Mouse (Mus musculus): ENCODE results near the gene Snx22. TPM values are rescaled to one million over a fixed set of nuclear protein-coding genes. Genes with fewer than 3 reads are reported as not detected.
A peak's percentile ranks its signal among the peaks of the same experiment; 100 is the strongest.

The Snx22 gene
- polyA plus RNA-seq, 1 experiment from 2014 or later: 3.1 TPM

DNA sequence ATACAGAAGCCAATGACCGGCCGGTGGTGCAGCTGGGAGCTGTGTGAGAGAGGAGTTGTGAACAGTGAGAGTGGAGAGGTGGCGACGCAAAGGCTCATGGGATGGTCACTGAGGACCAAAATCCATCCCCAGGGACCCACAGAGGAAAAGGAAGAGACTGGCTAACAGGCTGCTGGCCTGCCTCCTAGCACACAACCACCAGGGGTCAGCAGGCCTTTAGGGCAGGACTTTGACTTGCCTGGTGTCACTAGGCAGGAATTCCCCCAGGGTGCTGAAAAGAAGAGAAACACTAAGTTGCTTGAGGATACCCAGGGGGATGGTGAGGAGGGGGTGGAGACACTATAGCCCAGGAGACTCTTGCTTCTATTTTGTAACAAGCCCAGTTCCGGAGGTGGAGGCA lies 2.0 kb downstream of the Snx22 start:
- H3K4me1 ChIP-seq: peaks cover 11% of the 10 kb centered on the region
- H3K4me2 ChIP-seq: no peak overlapping the region
- H3K27me3 ChIP-seq: peaks cover 50% of the 10 kb centered on the region
- H3K9ac ChIP-seq: no peak overlapping the region
- no peaks in the 10 kb centered on the region for H3K9me3 ChIP-seq (replicated peaks)
- peaks cover 48% of the 10 kb centered on the region for H3K36me3 ChIP-seq (ENCODE audit: poor library complexity, severe bottlenecking)
- no peak overlapping the region for H3K4me3 ChIP-seq
- ATAC-seq: no peak
- 24% methylated on average over 5 of the region's 5 CpGs for WGBS
- H3K27ac ChIP-seq: no peak overlapping the region

DNA sequence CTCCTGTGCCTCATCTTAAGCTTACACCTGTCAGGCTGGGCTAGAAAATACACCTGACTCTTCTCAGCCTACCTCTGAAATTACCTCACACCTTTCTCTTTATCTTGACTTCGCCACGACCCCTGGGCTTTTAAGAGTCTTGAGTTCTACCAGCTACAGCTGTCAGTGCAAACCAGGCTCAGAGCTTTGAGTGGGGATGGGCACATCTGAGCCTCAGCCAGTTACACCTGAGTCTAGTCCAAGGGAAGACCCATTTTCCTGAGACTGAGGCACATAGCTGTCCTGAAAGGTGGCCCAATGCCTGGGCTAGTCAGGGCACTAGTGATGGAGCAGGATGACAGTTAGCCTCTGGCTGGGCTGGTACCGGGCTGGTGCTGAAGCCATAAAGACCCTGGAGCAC lies 2.7 kb downstream of the Snx22 start:
- WGBS: 90% methylated on average over 3 of the region's 3 CpGs
- Histone ChIP-seq H3K27ac (no peak overlapping the region), H3K4me3 (no peak overlapping the region), H3K4me1 (peaks cover 12% of the 10 kb centered on the region), H3K9ac (no peak overlapping the region), H3K4me2 (no peak overlapping the region), H3K9me3 (replicated peaks) (no peaks in the 10 kb centered on the region), H3K27me3 (peaks cover 50% of the 10 kb centered on the region), H3K36me3 (ENCODE audit: poor library complexity, severe bottlenecking) (peaks cover 51% of the 10 kb centered on the region)
- ATAC-seq: no peak

- 91% methylated on average over 11 of the region's 11 CpGs for WGBS
- Histone ChIP-seq H3K27ac (no peak overlapping the region), H3K4me3 (no peak overlapping the region), H3K27me3 (peaks cover 31% of the 10 kb centered on the region), H3K4me2 (no peak overlapping the region), H3K9me3 (replicated peaks) (no peaks in the 10 kb centered on the region), H3K4me1 (peaks cover 23% of the 10 kb centered on the region), H3K36me3 (ENCODE audit: poor library complexity, severe bottlenecking) (peaks cover 51% of the 10 kb centered on the region), H3K9ac (no peak overlapping the region)
- ATAC-seq: no peak
Observed at GRCm38 (mm10) chr9:66064316-66064715, 5.2 kb downstream of the Snx22 start.

- Histone ChIP-seq H3K9ac (no peak overlapping the region), H3K4me3 (no peak overlapping the region), H3K27ac (no peak overlapping the region), H3K4me1 (peaks cover 19% of the 10 kb centered on the region), H3K4me2 (no peak overlapping the region), H3K9me3 (replicated peaks) (no peaks in the 10 kb centered on the region), H3K27me3 (peaks cover 22% of the 10 kb centered on the region), H3K36me3 (ENCODE audit: poor library complexity, severe bottlenecking) (peaks cover 51% of the 10 kb centered on the region)
- ATAC-seq: no peak
- 92% methylated on average over 3 of the region's 3 CpGs for WGBS
Observed at GRCm38 (mm10) chr9:66063446-66063845, 6.1 kb downstream of the Snx22 start.

GRCm38 (mm10) chr9:66061656-66062055 lies 7.9 kb downstream of the Snx22 start:
- 64% methylated on average over 3 of the region's 3 CpGs for WGBS

DNA sequence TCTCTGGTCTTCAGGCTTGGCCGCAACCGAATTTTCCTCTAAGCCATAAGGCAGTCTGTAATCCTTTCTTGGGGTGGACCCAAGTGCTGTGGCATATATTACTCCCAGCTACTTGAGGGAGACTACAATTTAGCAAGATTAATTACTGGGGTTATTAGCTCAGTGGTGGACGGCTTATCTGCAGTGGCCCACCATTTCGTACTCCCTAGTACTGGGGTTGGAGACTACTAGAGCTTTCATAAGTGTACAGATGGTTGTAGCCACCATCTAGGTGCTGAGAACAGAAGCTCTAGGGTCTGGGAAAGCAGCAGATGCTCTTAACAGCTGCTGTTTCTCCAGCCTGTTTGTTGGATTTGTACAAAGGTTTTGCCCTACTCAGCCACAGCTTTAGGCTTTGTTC lies 8.5 kb downstream of the Snx22 start:
- WGBS: 35% methylated on average over 4 of the region's 4 CpGs

More at GRCm38 (mm10) chr9:66061656-66062055, 7.9 kb downstream of the Snx22 start:
- H3K9ac ChIP-seq: peak overlapping the region; percentile 93; the same call in 1 of the 2 replicates
- peaks cover 19% of the 10 kb centered on the region for H3K4me1 ChIP-seq
- H3K27ac ChIP-seq: peak overlapping the region; percentile 75
- H3K36me3 ChIP-seq (ENCODE audit: poor library complexity, severe bottlenecking): peaks cover 41% of the 10 kb centered on the region
- H3K9me3 ChIP-seq (replicated peaks): no peaks in the 10 kb centered on the region
- H3K27me3 ChIP-seq: 0 out of 2 replicates have a peak, but pooled peaks cover 4% of the 10 kb centered on the region
- no peak for ATAC-seq
- H3K4me3 ChIP-seq: peak overlapping the region; percentile 87
- peak overlapping the region; percentile 82 for H3K4me2 ChIP-seq

DNA sequence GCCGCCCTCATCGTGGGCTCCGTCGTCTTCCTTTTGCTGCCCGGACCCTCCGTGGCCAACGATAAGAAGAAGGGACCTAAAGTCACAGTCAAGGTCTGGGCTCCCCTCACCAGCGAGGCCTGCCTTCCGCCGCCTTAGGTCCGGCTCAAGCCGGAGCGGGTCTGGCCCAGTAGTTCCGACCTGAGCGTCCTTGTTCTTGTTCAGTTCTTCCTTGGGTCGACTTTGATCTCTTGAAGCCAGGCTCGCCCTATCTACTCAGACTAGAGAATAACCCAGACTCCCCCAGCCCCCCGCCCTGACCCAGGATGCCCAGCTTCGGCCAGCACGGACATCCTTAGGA lies 9.2 kb downstream of the Snx22 start:
- under 1% methylated on average over 20 of the region's 20 CpGs for WGBS
- H3K4me2 ChIP-seq: peak overlapping the region; percentile 82
- ATAC-seq: peak; percentile 67

More for the DNA sequence above, 8.5 kb downstream of the Snx22 start:
- Histone ChIP-seq H3K36me3 (ENCODE audit: poor library complexity, severe bottlenecking) (peaks cover 34% of the 10 kb centered on the region), H3K4me3 (peak overlapping the region; percentile 87), H3K27ac (peak overlapping the region; percentile 75), H3K9ac (peak overlapping the region; percentile 93), H3K27me3 (no peaks in the 10 kb centered on the region), H3K4me1 (peaks cover 19% of the 10 kb centered on the region), H3K9me3 (replicated peaks) (no peaks in the 10 kb centered on the region), H3K4me2 (peak overlapping the region; percentile 82)
- no peak for ATAC-seq

GRCm38 (mm10) chr9:66059583-66060307 lies 9.8 kb downstream of the Snx22 start, which contains the start of gene Ppib:
Gene Ppib, plus strand, starts transcription at chr9:66060222.
- Histone ChIP-seq H3K4me1 (peaks cover 19% of the 10 kb centered on the region), H3K9me3 (replicated peaks) (no peaks in the 10 kb centered on the region), H3K9ac (peak within 1 kb of the TSS; percentile 93), H3K36me3 (ENCODE audit: poor library complexity, severe bottlenecking) (peaks cover 24% of the 10 kb centered on the region), H3K4me2 (peak within 1 kb of the TSS; percentile 82), H3K4me3 (peak within 1 kb of the TSS; percentile 87), H3K27me3 (no peaks in the 10 kb centered on the region), H3K27ac (peak within 1 kb of the TSS; percentile 75)
- WGBS: under 1% methylated on average over 51 of the region's 51 CpGs
- ATAC-seq: peak; percentile 99

More for the DNA sequence above, 9.2 kb downstream of the Snx22 start:
- peak overlapping the region; percentile 87 for H3K4me3 ChIP-seq
- peak overlapping the region; percentile 75 for H3K27ac ChIP-seq
- H3K4me1 ChIP-seq: peaks cover 19% of the 10 kb centered on the region
- no peaks in the 10 kb centered on the region for H3K27me3 ChIP-seq
- H3K9ac ChIP-seq: peak overlapping the region; percentile 93
- H3K9me3 ChIP-seq (replicated peaks): no peaks in the 10 kb centered on the region
- peaks cover 27% of the 10 kb centered on the region for H3K36me3 ChIP-seq (ENCODE audit: poor library complexity, severe bottlenecking)

- Histone ChIP-seq H3K9ac (no peak overlapping the region), H3K4me2 (no peak overlapping the region), H3K4me1 (no peaks in the 10 kb centered on the region), H3K4me3 (no peak overlapping the region), H3K27me3 (no peaks in the 10 kb centered on the region), H3K36me3 (ENCODE audit: poor library complexity, severe bottlenecking) (no peaks in the 10 kb centered on the region), H3K27ac (no peak overlapping the region), H3K9me3 (replicated peaks) (peaks cover 4% of the 10 kb centered on the region; the same call in 1 of the 2 replicates)
- no peak for ATAC-seq
- WGBS: 30% methylated on average over 1 of the region's 1 CpGs
Observed at GRCm38 (mm10) chr9:66053620-66054019, 15.9 kb downstream of the Snx22 start.

DNA sequence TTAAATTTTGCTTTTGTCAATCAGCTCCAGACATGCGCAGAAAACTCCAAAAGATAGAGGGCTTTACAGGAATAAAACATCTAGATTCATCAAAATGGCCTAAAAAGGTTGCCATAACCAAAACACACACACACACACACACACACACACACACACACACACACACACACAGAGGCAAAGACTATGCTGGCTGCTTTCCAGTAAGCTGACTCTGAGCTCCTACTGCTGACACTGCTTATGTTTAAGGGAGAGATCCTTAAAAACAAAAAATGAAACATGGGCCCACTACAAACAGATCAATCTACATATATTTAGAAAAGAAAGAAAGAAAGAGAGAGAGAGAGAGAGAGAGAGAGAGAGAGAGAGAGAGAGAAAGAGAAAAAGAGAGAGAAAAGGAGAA lies 16.8 kb downstream of the Snx22 start:
- Histone ChIP-seq H3K36me3 (ENCODE audit: poor library complexity, severe bottlenecking) (no peaks in the 10 kb centered on the region), H3K9ac (no peak overlapping the region), H3K4me2 (no peak overlapping the region), H3K27me3 (no peaks in the 10 kb centered on the region), H3K4me3 (no peak overlapping the region), H3K27ac (no peak overlapping the region), H3K9me3 (replicated peaks) (peaks cover 4% of the 10 kb centered on the region; the same call in 1 of the 2 replicates), H3K4me1 (no peaks in the 10 kb centered on the region)
- WGBS: 90% methylated on average over 1 of the region's 1 CpGs
- no peak for ATAC-seq

GRCm38 (mm10) chr9:66051493-66051892 lies 18.0 kb downstream of the Snx22 start:
- Histone ChIP-seq H3K27me3 (no peaks in the 10 kb centered on the region), H3K36me3 (ENCODE audit: poor library complexity, severe bottlenecking) (no peaks in the 10 kb centered on the region), H3K9ac (no peak overlapping the region), H3K4me1 (no peaks in the 10 kb centered on the region), H3K27ac (no peak overlapping the region), H3K4me2 (no peak overlapping the region), H3K4me3 (no peak overlapping the region), H3K9me3 (replicated peaks) (peaks cover 4% of the 10 kb centered on the region; the same call in 1 of the 2 replicates)
- ATAC-seq: no peak
- WGBS: 66% methylated on average over 4 of the region's 4 CpGs

GRCm38 (mm10) chr9:66049931-66050601 lies 19.5 kb downstream of the Snx22 start:
- H3K27ac ChIP-seq: no peak overlapping the region
- H3K9me3 ChIP-seq (replicated peaks): peaks cover 4% of the 10 kb centered on the region; the same call in 1 of the 2 replicates
- H3K36me3 ChIP-seq (ENCODE audit: poor library complexity, severe bottlenecking): no peaks in the 10 kb centered on the region
- no peaks in the 10 kb centered on the region for H3K4me1 ChIP-seq
- H3K27me3 ChIP-seq: no peaks in the 10 kb centered on the region
- 81% methylated on average over 6 of the region's 6 CpGs for WGBS
- no peak overlapping the region for H3K4me3 ChIP-seq
- no peak overlapping the region for H3K4me2 ChIP-seq
- H3K9ac ChIP-seq: no peak overlapping the region
- ATAC-seq: no peak

All from forebrain, embryonic 13.5 days (tissue).